Mouse (Mus musculus) C2C12 (cell line): ENCODE measurements around the gene Slc38a1.

Source experiments
- CTCF ChIP-seq: IDR thresholded peaks from one replicate; pipeline ENCODE4 v1.5.1; 2011; ENCODE audit not compliant: control insufficient read depth, insufficient read depth, insufficient read length
- MAX ChIP-seq: IDR thresholded peaks from one replicate; pipeline ENCODE4 v1.6.1; 2011; ENCODE audit warnings: mild to moderate bottlenecking, control low read depth
- MYOD1 ChIP-seq: IDR thresholded peaks from one replicate; pipeline ENCODE4 v1.6.1; 2011; ENCODE audit warnings: low read depth; ENCODE audit not compliant: control insufficient read depth, insufficient read length

GRCm38 (mm10) chr15:96675744-96676143 lies 33.0 kb upstream of the Slc38a1 start:
- TF ChIP-seq CTCF = no peak
- TF ChIP-seq MYOD1 = no peak
- TF ChIP-seq MAX = no peak
